In genomic region chr1:43694851-43695545, GRCm38 (mm10) we compare ENCODE assay signal across 8 mouse cellular contexts. TPM values are rescaled to one million over a fixed set of nuclear protein-coding genes. Genes with fewer than 3 reads are reported as not detected.
DNase-seq lines count a peak whose midpoint lies in the region; ATAC-seq lines count a peak whose summit lies in the region.

No protein-coding gene starts in this region.

- H3K9ac ChIP-seq in liver, embryonic 11.5 days (ENCODE audit: low read depth, low read length): no peak overlapping the region
- no peak overlapping the region for H3K9ac ChIP-seq in forebrain, embryonic 14.5 days (ENCODE audit: low read length)
- H3K9ac ChIP-seq in heart, embryonic 16.5 days (ENCODE audit: low read length): peak overlapping the region; percentile 48

- WGBS in liver, embryonic 11.5 days: 54% methylated on average over 6 of the region's 6 CpGs
- WGBS in forebrain, embryonic 14.5 days: 20% methylated on average over 6 of the region's 6 CpGs
- 19% methylated on average over 6 of the region's 6 CpGs for WGBS in heart, embryonic 16.5 days

- DNase-seq in liver: peak; percentile 26
- DNase-seq in liver, embryonic 11.5 days (ENCODE audit: low spot score): no peak
- DNase-seq in forebrain, embryonic 14.5 days (ENCODE audit: low spot score): peak; percentile 94
- DNase-seq in kidney, postnatal 36 days: peak; percentile 79 to 83
- peak; percentile 56 to 59 for DNase-seq in lung, adult 18-20 months
- peak; percentile 68 to 78 for DNase-seq in right cerebral cortex, adult 2 months (ENCODE audit: low spot score in 2 of 2)

- H3K27ac ChIP-seq in liver, embryonic 11.5 days (ENCODE audit: low read depth, low read length): no peak overlapping the region
- peak overlapping the region; percentile 76 for H3K27ac ChIP-seq in forebrain, embryonic 14.5 days (ENCODE audit: low read depth, low read length)
- H3K27ac ChIP-seq in heart, embryonic 16.5 days (ENCODE audit: low read length): peak overlapping the region; percentile 95

- no peak overlapping the region for H3K4me3 ChIP-seq in liver, embryonic 11.5 days (ENCODE audit: low read depth, low read length)
- H3K4me3 ChIP-seq in forebrain, embryonic 14.5 days (ENCODE audit: low read depth, low read length): no peak overlapping the region
- H3K4me3 ChIP-seq in heart, embryonic 16.5 days (ENCODE audit: low read length): no peak overlapping the region

- H3K4me1 ChIP-seq in liver, embryonic 11.5 days (replicated peaks; ENCODE audit: control insufficient read depth, insufficient read depth, low read length): no peaks in the 10 kb centered on the region
- H3K4me1 ChIP-seq in forebrain, embryonic 14.5 days (ENCODE audit: control insufficient read depth, insufficient read depth, low read length): peaks cover 9% of the 10 kb centered on the region
- peaks cover 28% of the 10 kb centered on the region for H3K4me1 ChIP-seq in heart, embryonic 16.5 days (ENCODE audit: control insufficient read depth, insufficient read depth, low read length)

- no peak overlapping the region for H3K4me2 ChIP-seq in liver, embryonic 11.5 days
- no peak overlapping the region for H3K4me2 ChIP-seq in forebrain, embryonic 14.5 days (ENCODE audit: low read length)
- H3K4me2 ChIP-seq in heart, embryonic 16.5 days (ENCODE audit: low read depth, low read length): peak overlapping the region; percentile 40

- H3K27me3 ChIP-seq in liver, embryonic 11.5 days (replicated peaks; ENCODE audit: control insufficient read depth, insufficient read depth, low read length): no peaks in the 10 kb centered on the region
- H3K27me3 ChIP-seq in forebrain, embryonic 14.5 days (replicated peaks; ENCODE audit: control insufficient read depth, insufficient read depth, low read length): no peaks in the 10 kb centered on the region
- no peaks in the 10 kb centered on the region for H3K27me3 ChIP-seq in heart, embryonic 16.5 days (ENCODE audit: control insufficient read depth, insufficient read depth, low read length)

- no peaks in the 10 kb centered on the region for H3K9me3 ChIP-seq in liver, embryonic 11.5 days (ENCODE audit: control insufficient read depth, low read length)
- no peaks in the 10 kb centered on the region; the same call in 1 of the 2 replicates for H3K9me3 ChIP-seq in forebrain, embryonic 14.5 days (replicated peaks; ENCODE audit: control insufficient read depth, low read length)
- no peaks in the 10 kb centered on the region for H3K9me3 ChIP-seq in heart, embryonic 16.5 days (replicated peaks; ENCODE audit: control insufficient read depth, low read length)

- no peaks in the 10 kb centered on the region for H3K36me3 ChIP-seq in liver, embryonic 11.5 days (ENCODE audit: control insufficient read depth, insufficient read depth, low read length)
- no peaks in the 10 kb centered on the region for H3K36me3 ChIP-seq in forebrain, embryonic 14.5 days (ENCODE audit: control insufficient read depth, insufficient read depth, low read length)
- H3K36me3 ChIP-seq in heart, embryonic 16.5 days (ENCODE audit: control insufficient read depth, insufficient read depth): no peaks in the 10 kb centered on the region

- no peak for ATAC-seq in liver, embryonic 11.5 days (replicated peaks; ENCODE audit: low FRiP score)
- peak; percentile 90 for ATAC-seq in forebrain, embryonic 14.5 days
- ATAC-seq in heart, embryonic 16.5 days (replicated peaks; ENCODE audit: extremely low read depth, insufficient read depth, low FRiP score): peak; percentile 82
- ATAC-seq in erythroblast, adult 5-6 weeks (replicated peaks; ENCODE audit: low FRiP score, poor library complexity, severe bottlenecking): no peak

RNA-seq across cellular contexts. Expression of gene 1500015O10Rik, which starts 35.4 kb away (rescaled TPM):
- polyA plus RNA-seq in liver, embryonic 11.5 days (2014; fragmentation: Nextera tagmentation; extraction: Ambion mirVana): 0.25 TPM in 1 of 2 replicates, not detected in the other
- polyA plus RNA-seq in forebrain, embryonic 14.5 days (2014; fragmentation: Nextera tagmentation; extraction: Ambion mirVana): 29.5 and 31.8 TPM in 2 replicates
- 15.7 and 19.4 TPM in 2 replicates for polyA plus RNA-seq in heart, embryonic 16.5 days (2015; fragmentation: Nextera tagmentation; extraction: Ambion mirVana)
- not detected in 2 replicates for total RNA-seq in erythroblast, adult 5-6 weeks (2015; ENCODE audit: low replicate concordance)
- total RNA-seq in erythroblast, adult 5-6 weeks (2017; ENCODE audit: low replicate concordance): not detected in 2 replicates

Comparison
In these comparisons a context has a peak if more than half of its experiments do, and no peak if none do; other contexts are left out.
1. ATAC-seq: peak in forebrain, embryonic 14.5 days (single experiment) and heart, embryonic 16.5 days (single experiment); none in liver, embryonic 11.5 days (single experiment) and erythroblast, adult 5-6 weeks (single experiment).
2. RNA of gene 1500015O10Rik, which starts 35.4 kb away (polyA plus RNA-seq): 29.5 to 31.8 TPM in forebrain, embryonic 14.5 days and 15.7 to 19.4 TPM in heart, embryonic 16.5 days; 0.25 TPM in liver, embryonic 11.5 days; every median in the first group is over 10 times any median in the second.